Mouse (Mus musculus): ENCODE data around the gene Grin2a. TPM values are rescaled to one million over a fixed set of nuclear protein-coding genes. Genes with fewer than 3 reads are reported as not detected.

The Grin2a gene
- polyA plus RNA-seq, 1 experiment = 0.01 TPM

- no peaks in the 10 kb centered on the region for H3K27me3 ChIP-seq (ENCODE audit: control insufficient read depth)
- TF ChIP-seq TAL1 (IDR thresholded peaks at IDR 0.05; ENCODE audit: low read length) (no peak), GATA1 (IDR thresholded peaks at IDR 0.05; ENCODE audit: low read length) (no peak)
- no peak overlapping the region for H3K4me3 ChIP-seq (replicated peaks)
- no peaks in the 10 kb centered on the region for H3K4me1 ChIP-seq (ENCODE audit: control insufficient read depth)
- H3K36me3 ChIP-seq (ENCODE audit: control insufficient read depth) = no peaks in the 10 kb centered on the region
- peaks cover 20% of the 10 kb centered on the region for H3K9me3 ChIP-seq (ENCODE audit: control insufficient read depth, low read length)
Observed at GRCm38 (mm10) chr16:9735365-9736080, 259.8 kb downstream of the Grin2a start.

- Histone ChIP-seq H3K4me3 (replicated peaks) (no peak overlapping the region), H3K36me3 (ENCODE audit: control insufficient read depth) (no peaks in the 10 kb centered on the region), H3K27me3 (ENCODE audit: control insufficient read depth) (no peaks in the 10 kb centered on the region), H3K4me1 (ENCODE audit: control insufficient read depth) (no peaks in the 10 kb centered on the region), H3K9me3 (ENCODE audit: control insufficient read depth, low read length) (peaks cover 3% of the 10 kb centered on the region)
- TF ChIP-seq TAL1 (IDR thresholded peaks at IDR 0.05; ENCODE audit: low read length) = no peak
- no peak for TF ChIP-seq GATA1 (IDR thresholded peaks at IDR 0.05; ENCODE audit: low read length)
Observed at GRCm38 (mm10) chr16:9727603-9728002, 267.8 kb downstream of the Grin2a start.

GRCm38 (mm10) chr16:9725578-9726113, 269.7 kb downstream of the Grin2a start:
- H3K4me3 ChIP-seq (replicated peaks) = no peak overlapping the region
- no peak for TF ChIP-seq TAL1 (IDR thresholded peaks at IDR 0.05; ENCODE audit: low read length)
- no peak for TF ChIP-seq GATA1 (IDR thresholded peaks at IDR 0.05; ENCODE audit: low read length)
- peaks cover 9% of the 10 kb centered on the region for H3K9me3 ChIP-seq (ENCODE audit: control insufficient read depth, low read length)
- H3K27me3 ChIP-seq (ENCODE audit: control insufficient read depth) = no peaks in the 10 kb centered on the region
- H3K36me3 ChIP-seq (ENCODE audit: control insufficient read depth) = no peaks in the 10 kb centered on the region
- H3K4me1 ChIP-seq (ENCODE audit: control insufficient read depth) = no peaks in the 10 kb centered on the region

GRCm38 (mm10) chr16:9711398-9711797, 284.0 kb downstream of the Grin2a start:
- Histone ChIP-seq H3K27me3 (ENCODE audit: control insufficient read depth) (no peaks in the 10 kb centered on the region), H3K4me3 (replicated peaks) (no peak overlapping the region), H3K9me3 (ENCODE audit: control insufficient read depth, low read length) (peaks cover 5% of the 10 kb centered on the region), H3K36me3 (ENCODE audit: control insufficient read depth) (no peaks in the 10 kb centered on the region), H3K4me1 (ENCODE audit: control insufficient read depth) (no peaks in the 10 kb centered on the region)
- TF ChIP-seq GATA1 (IDR thresholded peaks at IDR 0.05; ENCODE audit: low read length) (no peak), TAL1 (IDR thresholded peaks at IDR 0.05; ENCODE audit: low read length) (no peak)

GRCm38 (mm10) chr16:9709921-9710320, 285.4 kb downstream of the Grin2a start:
- H3K4me1 ChIP-seq (ENCODE audit: control insufficient read depth) = no peaks in the 10 kb centered on the region
- H3K36me3 ChIP-seq (ENCODE audit: control insufficient read depth) = no peaks in the 10 kb centered on the region
- TF ChIP-seq TAL1 (IDR thresholded peaks at IDR 0.05; ENCODE audit: low read length) (no peak), GATA1 (IDR thresholded peaks at IDR 0.05; ENCODE audit: low read length) (no peak)
- H3K9me3 ChIP-seq (ENCODE audit: control insufficient read depth, low read length) = no peaks in the 10 kb centered on the region
- no peak overlapping the region for H3K4me3 ChIP-seq (replicated peaks)
- no peaks in the 10 kb centered on the region for H3K27me3 ChIP-seq (ENCODE audit: control insufficient read depth)

GRCm38 (mm10) chr16:9697141-9697540, 298.2 kb downstream of the Grin2a start:
- TF ChIP-seq TAL1 (IDR thresholded peaks at IDR 0.05; ENCODE audit: low read length) (no peak), GATA1 (IDR thresholded peaks at IDR 0.05; ENCODE audit: low read length) (no peak)
- H3K27me3 ChIP-seq (ENCODE audit: control insufficient read depth) = no peaks in the 10 kb centered on the region
- H3K9me3 ChIP-seq (ENCODE audit: control insufficient read depth, low read length) = peaks cover 2% of the 10 kb centered on the region; the same call in 1 of the 2 replicates
- no peaks in the 10 kb centered on the region for H3K36me3 ChIP-seq (ENCODE audit: control insufficient read depth)
- H3K4me3 ChIP-seq (replicated peaks) = no peak overlapping the region
- H3K4me1 ChIP-seq (ENCODE audit: control insufficient read depth) = no peaks in the 10 kb centered on the region

- Histone ChIP-seq H3K4me3 (replicated peaks) (no peak overlapping the region), H3K9me3 (ENCODE audit: control insufficient read depth, low read length) (peaks cover 2% of the 10 kb centered on the region; the same call in 1 of the 2 replicates)
- TF ChIP-seq GATA1 (IDR thresholded peaks at IDR 0.05; ENCODE audit: low read length) = no peak
- TF ChIP-seq TAL1 (IDR thresholded peaks at IDR 0.05; ENCODE audit: low read length) = no peak
Observed at GRCm38 (mm10) chr16:9694081-9694480, 301.3 kb downstream of the Grin2a start.

GRCm38 (mm10) chr16:9688523-9689140, 306.7 kb downstream of the Grin2a start:
- no peaks in the 10 kb centered on the region for H3K36me3 ChIP-seq (ENCODE audit: control insufficient read depth)
- H3K9me3 ChIP-seq (ENCODE audit: control insufficient read depth, low read length) = no peaks in the 10 kb centered on the region
- H3K4me1 ChIP-seq (ENCODE audit: control insufficient read depth) = no peaks in the 10 kb centered on the region
- no peak overlapping the region for H3K4me3 ChIP-seq (replicated peaks)
- H3K27me3 ChIP-seq (ENCODE audit: control insufficient read depth) = no peaks in the 10 kb centered on the region
- no peak for TF ChIP-seq GATA1 (IDR thresholded peaks at IDR 0.05; ENCODE audit: low read length)
- no peak for TF ChIP-seq TAL1 (IDR thresholded peaks at IDR 0.05; ENCODE audit: low read length)

More at GRCm38 (mm10) chr16:9694081-9694480, 301.3 kb downstream of the Grin2a start:
- no peaks in the 10 kb centered on the region for H3K27me3 ChIP-seq (ENCODE audit: control insufficient read depth)
- H3K4me1 ChIP-seq (ENCODE audit: control insufficient read depth) = no peaks in the 10 kb centered on the region
- no peaks in the 10 kb centered on the region for H3K36me3 ChIP-seq (ENCODE audit: control insufficient read depth)

- TF ChIP-seq GATA1 (IDR thresholded peaks at IDR 0.05; ENCODE audit: low read length) = no peak
- Histone ChIP-seq H3K27me3 (ENCODE audit: control insufficient read depth) (no peaks in the 10 kb centered on the region), H3K9me3 (ENCODE audit: control insufficient read depth, low read length) (peaks cover 4% of the 10 kb centered on the region; the same call in 1 of the 2 replicates), H3K4me1 (ENCODE audit: control insufficient read depth) (no peaks in the 10 kb centered on the region), H3K4me3 (replicated peaks) (no peak overlapping the region), H3K36me3 (ENCODE audit: control insufficient read depth) (no peaks in the 10 kb centered on the region)
Observed at GRCm38 (mm10) chr16:9680572-9680971, 314.8 kb downstream of the Grin2a start.
